Mouse (Mus musculus): ENCODE results near the gene Lad1. TPM values are rescaled to one million over a fixed set of nuclear protein-coding genes. Genes with fewer than 3 reads are reported as not detected.

Lad1 gene
- polyA plus RNA-seq (2017; shearing (Covaris generic)): 10 to 100 TPM in 1 of 2 experiments, 1 to 10 TPM in 1; 9.2 to 13.6 TPM

GRCm38 (mm10) chr1:135818481-135819086, at the start of gene Lad1:
Lad1 (plus strand) TSS chr1:135818598.
- ATAC-seq: peak; percentile 32

- no peak for ATAC-seq
Observed at GRCm38 (mm10) chr1:135770237-135770636, 48.2 kb upstream of the Lad1 start.

- ATAC-seq: no peak
Observed at GRCm38 (mm10) chr1:135770896-135771572, 47.4 kb upstream of the Lad1 start.

- ATAC-seq: no peak
Observed at GRCm38 (mm10) chr1:135771573-135771970, 46.8 kb upstream of the Lad1 start.

GRCm38 (mm10) chr1:135776596-135776995, 41.8 kb upstream of the Lad1 start:
- ATAC-seq: no peak

GRCm38 (mm10) chr1:135777046-135777445, 41.4 kb upstream of the Lad1 start:
- no peak for ATAC-seq

- ATAC-seq: no peak
Observed at GRCm38 (mm10) chr1:135778780-135779535, 39.4 kb upstream of the Lad1 start, which contains the start of gene Tnni1. Tnni1 (plus strand) TSS chr1:135779434.

GRCm38 (mm10) chr1:135780649-135781048, 37.7 kb upstream of the Lad1 start:
- ATAC-seq: no peak

- ATAC-seq: peak; percentile 87
Observed at GRCm38 (mm10) chr1:135781220-135781619, 37.2 kb upstream of the Lad1 start.

- ATAC-seq: no peak
Observed at GRCm38 (mm10) chr1:135782816-135783215, 35.6 kb upstream of the Lad1 start.

- ATAC-seq: peak; percentile 86
Observed at GRCm38 (mm10) chr1:135787799-135788198, 30.6 kb upstream of the Lad1 start.

- ATAC-seq: no peak
Observed at GRCm38 (mm10) chr1:135788708-135789107, 29.7 kb upstream of the Lad1 start.

GRCm38 (mm10) chr1:135789815-135790214, 28.6 kb upstream of the Lad1 start:
- peak; percentile 52 for ATAC-seq

GRCm38 (mm10) chr1:135792143-135792939, 26.1 kb upstream of the Lad1 start:
- ATAC-seq: no peak

GRCm38 (mm10) chr1:135793370-135794215, 24.8 kb upstream of the Lad1 start:
- peak; percentile 72 for ATAC-seq

- no peak for ATAC-seq
Observed at GRCm38 (mm10) chr1:135794216-135795134, 23.9 kb upstream of the Lad1 start.

- no peak for ATAC-seq
Observed at GRCm38 (mm10) chr1:135798492-135798891, 19.9 kb upstream of the Lad1 start.

GRCm38 (mm10) chr1:135799109-135799627, 19.2 kb upstream of the Lad1 start:
- no peak for ATAC-seq

- no peak for ATAC-seq
Observed at GRCm38 (mm10) chr1:135800192-135800950, 18.0 kb upstream of the Lad1 start.

All from CD4-positive, CD25-positive, alpha-beta regulatory T cell, adult 4 months (primary cell).